Mouse (Mus musculus): Measurements from ENCODE around the gene Celsr2.

DNA sequence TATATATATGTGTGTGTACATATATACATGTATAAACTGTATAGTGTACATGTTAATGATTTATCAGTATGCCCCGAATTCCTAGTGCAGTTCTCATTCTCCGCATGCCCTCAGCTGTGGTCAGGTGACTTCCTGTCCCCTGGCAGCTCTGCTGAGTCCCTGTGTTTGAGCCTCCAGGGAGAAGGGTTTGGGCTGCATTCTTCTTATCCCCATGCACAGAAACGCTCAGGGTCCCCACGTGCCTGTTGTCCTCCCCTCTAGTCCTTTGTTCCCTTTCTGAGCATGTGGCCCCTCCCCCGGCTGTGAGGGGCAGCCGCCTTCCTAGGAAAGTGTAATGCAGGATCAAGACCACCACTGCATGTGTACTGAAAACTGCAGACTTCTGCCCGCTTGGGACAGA, 54.5 kb downstream of the Celsr2 start:
- no peak for TF ChIP-seq CTCF (IDR thresholded peaks at IDR 0.05; ENCODE audit: control insufficient read depth, insufficient read depth, low read length)
- TF ChIP-seq POLR2A (IDR thresholded peaks at IDR 0.05; ENCODE audit: borderline replicate concordance, control insufficient read depth, low read depth, low read length): no peak
